Mouse (Mus musculus) gastrocnemius, adult 18-20 months (tissue): ENCODE results near the gene Ccdc86. TPM values are rescaled to one million over a fixed set of nuclear protein-coding genes. Genes with fewer than 3 reads are reported as not detected.

Experiments
- DNase-seq: peaks from one replicate; pipeline ENCODE4 v3.0.0; 2021; ENCODE audit warnings: low spot score
- total RNA-seq, 2 experiments: library from RNA; stranded (reverse); gene quantifications; 2 replicates each; pipeline ENCODE4 v1.2.3; 2021

Ccdc86 gene
- total RNA-seq, 2 experiments from 2014 or later = 12.6 to 14.5 TPM

- peak; percentile 77 for DNase-seq
Measured at GRCm38 (mm10) chr19:10952021-10952939, 3.2 kb upstream of the Ccdc86 start.

- DNase-seq = no peak
Measured at GRCm38 (mm10) chr19:10949558-10949957, 492 bp upstream of the Ccdc86 start.

GRCm38 (mm10) chr19:10948416-10948815 lies 650 bp downstream of the Ccdc86 start:
- no peak for DNase-seq

GRCm38 (mm10) chr19:10947219-10947618 lies 1.8 kb downstream of the Ccdc86 start:
- no peak for DNase-seq

GRCm38 (mm10) chr19:10946506-10946905 lies 2.6 kb downstream of the Ccdc86 start:
- no peak for DNase-seq

- DNase-seq = no peak
Measured at GRCm38 (mm10) chr19:10943955-10944354, 5.1 kb downstream of the Ccdc86 start.

GRCm38 (mm10) chr19:10940801-10941457 lies 8.1 kb downstream of the Ccdc86 start:
- DNase-seq = no peak

GRCm38 (mm10) chr19:10940097-10940800 lies 8.8 kb downstream of the Ccdc86 start:
- no peak for DNase-seq

DNA sequence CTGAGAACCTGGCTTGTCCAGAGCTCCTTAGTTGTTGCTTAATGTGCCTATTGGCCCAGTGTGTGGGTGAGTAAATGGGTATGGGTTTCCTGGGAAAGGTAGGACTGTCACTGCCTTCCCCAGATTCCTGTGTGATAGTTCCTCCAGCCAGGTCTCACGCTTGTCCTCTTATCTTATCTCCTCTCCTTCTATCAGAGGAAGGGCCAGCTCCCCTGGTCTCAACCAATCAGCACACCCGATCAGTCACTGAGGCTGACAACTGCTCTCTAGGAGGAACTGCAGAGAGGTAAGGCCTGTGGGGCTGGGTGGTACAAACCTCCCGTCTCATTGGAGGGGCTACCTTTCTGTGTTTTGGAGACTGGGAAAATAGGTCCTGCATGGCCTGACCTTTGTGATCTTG lies 10.3 kb downstream of the Ccdc86 start:
- DNase-seq = no peak

GRCm38 (mm10) chr19:10937110-10937563 lies 11.9 kb downstream of the Ccdc86 start, which contains the start of gene Ptgdr2:
TSS of gene Ptgdr2 (plus strand) at chr19:10937160.
- no peak for DNase-seq

- DNase-seq = no peak
Measured at GRCm38 (mm10) chr19:10936077-10936476, 13.0 kb downstream of the Ccdc86 start.

- no peak for DNase-seq
Measured at GRCm38 (mm10) chr19:10935029-10935428, 14.0 kb downstream of the Ccdc86 start.

- no peak for DNase-seq
Measured at GRCm38 (mm10) chr19:10930641-10931040, 18.4 kb downstream of the Ccdc86 start.

- no peak for DNase-seq
Measured at GRCm38 (mm10) chr19:10926666-10927065, 22.4 kb downstream of the Ccdc86 start.

GRCm38 (mm10) chr19:10926123-10926621 lies 22.9 kb downstream of the Ccdc86 start:
- no peak for DNase-seq

- DNase-seq = no peak
Measured at GRCm38 (mm10) chr19:10924220-10924619, 24.8 kb downstream of the Ccdc86 start.

DNA sequence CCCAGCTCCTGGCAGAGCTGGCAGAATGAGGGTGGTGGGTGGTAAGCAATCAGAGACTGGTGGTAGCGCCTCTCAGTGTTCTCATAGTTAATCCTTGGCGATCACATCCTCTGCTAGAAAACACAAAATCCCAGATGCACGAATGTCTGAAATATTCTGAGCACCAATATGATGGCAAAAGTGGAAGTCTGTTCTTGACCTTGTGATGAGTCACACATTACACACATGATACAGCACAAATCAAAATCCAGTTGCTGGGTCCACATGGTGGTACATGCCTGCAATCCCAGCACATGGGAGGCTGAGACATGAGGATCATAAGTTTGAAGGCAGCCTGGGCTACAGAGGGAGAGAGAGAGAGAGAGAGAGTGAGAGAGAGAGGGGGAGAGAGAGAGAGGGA lies 28.0 kb downstream of the Ccdc86 start:
- no peak for DNase-seq

DNA sequence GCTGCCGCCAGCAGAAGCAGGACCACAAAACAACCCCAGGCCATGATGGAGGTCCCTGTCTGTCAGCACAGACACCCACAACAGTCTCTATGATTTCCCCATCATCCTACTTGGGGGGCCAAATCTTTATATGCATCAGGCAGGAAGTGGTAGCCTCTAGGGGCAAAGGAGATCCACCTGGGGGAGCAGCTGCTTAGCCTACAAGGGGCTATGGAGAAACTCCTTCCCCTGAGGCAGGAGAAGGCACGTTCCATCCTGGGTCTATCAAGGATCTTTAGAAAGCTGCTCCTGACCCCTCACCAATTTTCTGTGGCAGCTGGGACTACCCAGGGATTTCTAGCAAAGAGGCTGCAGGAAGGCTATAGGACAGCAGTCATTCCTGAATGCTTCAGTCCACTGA lies 28.5 kb downstream of the Ccdc86 start, which contains the start of gene Zp1:
TSS of gene Zp1 (minus strand) at position 101 of the 400 bp plus-strand sequence.
- DNase-seq = no peak

GRCm38 (mm10) chr19:10918321-10918991 lies 30.6 kb downstream of the Ccdc86 start:
- no peak for DNase-seq

GRCm38 (mm10) chr19:10916506-10916905 lies 32.6 kb downstream of the Ccdc86 start:
- DNase-seq = no peak

- DNase-seq = no peak
Measured at GRCm38 (mm10) chr19:10914870-10915269, 34.2 kb downstream of the Ccdc86 start.
